In genomic region chr8:126884202-126884926, GRCm38 (mm10) we compare ENCODE assay signal across 8 mouse cellular contexts.
DNase-seq lines count a peak whose midpoint lies in the region; ATAC-seq and TF ChIP-seq lines count a peak whose summit lies in the region.

No protein-coding gene starts in this region.

- no peak overlapping the region for H3K9ac ChIP-seq in intestine, embryonic 16.5 days (ENCODE audit: low read depth, low read length)

- no peak overlapping the region for H3K4me3 ChIP-seq in intestine, embryonic 16.5 days (ENCODE audit: low read length)
- no peak overlapping the region for H3K4me3 ChIP-seq in limb, embryonic 10.5 days
- H3K4me3 ChIP-seq in olfactory bulb, adult 2 months (ENCODE audit: insufficient read depth, low read depth, low read length), result no peak overlapping the region

- H3K36me3 ChIP-seq in intestine, embryonic 16.5 days (ENCODE audit: control insufficient read depth, insufficient read depth, low read length), result no peaks in the 10 kb centered on the region
- H3K36me3 ChIP-seq in limb, embryonic 10.5 days, result no peaks in the 10 kb centered on the region

- H3K9me3 ChIP-seq in intestine, embryonic 16.5 days (ENCODE audit: control insufficient read depth, low read length), result no peaks in the 10 kb centered on the region
- no peaks in the 10 kb centered on the region for H3K9me3 ChIP-seq in limb, embryonic 10.5 days (replicated peaks)

- ATAC-seq in intestine, embryonic 16.5 days, result 0 out of 2 replicates have a peak, but pooled peaks have one; percentile 26

- no peak for TF ChIP-seq CTCF in olfactory bulb, adult 2 months (IDR thresholded peaks at IDR 0.05; ENCODE audit: insufficient read depth, low read depth, low read length)

- H3K4me2 ChIP-seq in intestine, embryonic 16.5 days (ENCODE audit: low read depth, low read length), result no peak overlapping the region

- peak; percentile 39 to 46 for DNase-seq in frontal cortex, postnatal 10 days (ENCODE audit: low spot score in 2 of 2)
- no peak for DNase-seq in frontal cortex, postnatal 25 days (ENCODE audit: low spot score in 2 of 2)
- peak; percentile 68 to 69 for DNase-seq in cerebellum, postnatal 10 days
- DNase-seq in heart, adult 18-20 months, result peak; percentile 88 to 91
- no peak for DNase-seq in limb, embryonic 10.5 days (ENCODE audit: low spot score)
- DNase-seq in spleen, postnatal 4 days (ENCODE audit: low spot score in 2 of 2), result no peak

- no peak for TF ChIP-seq POLR2A in olfactory bulb, adult 2 months (IDR thresholded peaks at IDR 0.05; ENCODE audit: insufficient read depth, low read depth, low read length)

- H3K4me1 ChIP-seq in intestine, embryonic 16.5 days (ENCODE audit: control insufficient read depth, insufficient read depth, low read length), result peaks cover 12% of the 10 kb centered on the region
- H3K4me1 ChIP-seq in limb, embryonic 10.5 days, result peaks cover 32% of the 10 kb centered on the region
- peaks cover 17% of the 10 kb centered on the region for H3K4me1 ChIP-seq in olfactory bulb, adult 2 months (ENCODE audit: control insufficient read depth, insufficient read depth, low read length)

- no peaks in the 10 kb centered on the region for H3K27me3 ChIP-seq in intestine, embryonic 16.5 days (replicated peaks; ENCODE audit: control insufficient read depth, insufficient read depth, low read length)
- H3K27me3 ChIP-seq in limb, embryonic 10.5 days (ENCODE audit: low read depth, poor library complexity, severe bottlenecking), result no peaks in the 10 kb centered on the region

- H3K27ac ChIP-seq in intestine, embryonic 16.5 days (ENCODE audit: low read length), result no peak overlapping the region
- H3K27ac ChIP-seq in limb, embryonic 10.5 days, result peak overlapping the region; percentile 47; the same call in 1 of the 2 replicates
- H3K27ac ChIP-seq in olfactory bulb, adult 2 months (ENCODE audit: insufficient read depth, low read depth, low read length), result peak overlapping the region; percentile 42

- WGBS in intestine, embryonic 16.5 days, result 50% methylated on average over 6 of the region's 6 CpGs
- 57% methylated on average over 6 of the region's 6 CpGs for WGBS in limb, embryonic 10.5 days
- WGBS in olfactory bulb, adult 2 months, result 34% methylated on average over 6 of the region's 6 CpGs

Comparison
In these comparisons a context has a peak if more than half of its experiments do, and no peak if none do; other contexts are left out.
1. DNase-seq: peak in frontal cortex, postnatal 10 days (2 of 2), cerebellum, postnatal 10 days (2 of 2) and heart, adult 18-20 months (2 of 2); none in frontal cortex, postnatal 25 days (0 of 2), limb, embryonic 10.5 days (single experiment) and spleen, postnatal 4 days (0 of 2).